Mouse (Mus musculus): ENCODE results near the gene Rnf130.

The Rnf130 gene

DNA sequence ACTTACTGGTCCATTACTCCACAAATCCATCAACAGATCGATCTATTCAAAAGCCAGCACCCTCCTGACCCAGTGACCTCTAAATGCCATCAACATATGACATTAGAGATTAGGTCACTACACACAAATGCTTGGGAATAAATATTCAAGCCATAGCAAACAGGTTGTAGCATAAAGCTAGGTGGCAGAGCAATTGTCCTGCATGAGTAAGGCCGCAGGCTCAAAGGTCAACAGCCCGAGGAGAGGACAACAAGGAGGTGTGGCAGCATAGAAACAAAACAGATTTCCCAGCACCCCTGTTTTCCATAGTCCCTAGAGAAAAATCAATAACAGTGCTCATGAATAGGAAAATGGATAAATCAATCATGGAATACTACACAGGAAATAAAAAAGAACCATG, 3.1 kb upstream of the Rnf130 start:
- no peak for DNase-seq (ENCODE audit: low read depth in 2 of 2, low spot score in 2 of 2)

DNA sequence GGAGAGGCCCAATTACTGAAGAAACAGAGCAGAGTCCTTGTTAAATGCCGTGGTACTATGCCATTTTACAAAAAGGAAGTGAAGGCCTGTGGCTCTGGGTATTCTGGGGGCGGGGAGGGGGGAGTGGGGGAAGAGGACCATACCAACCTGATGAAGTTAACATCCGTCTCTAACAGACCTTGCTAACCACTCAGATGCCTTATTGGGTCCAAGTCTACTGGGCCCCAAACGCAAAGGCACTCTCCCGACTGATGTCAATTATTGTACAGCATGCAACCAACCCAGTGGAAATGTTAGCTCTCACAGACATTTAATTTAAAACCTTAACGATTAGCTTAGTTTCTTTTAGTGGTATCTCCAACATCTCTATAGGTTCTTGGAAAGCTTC, 707 bp upstream of the Rnf130 start:
- DNase-seq (ENCODE audit: low read depth in 2 of 2, low spot score in 2 of 2), result peak in 1 of 2 experiments; percentile 4

DNA sequence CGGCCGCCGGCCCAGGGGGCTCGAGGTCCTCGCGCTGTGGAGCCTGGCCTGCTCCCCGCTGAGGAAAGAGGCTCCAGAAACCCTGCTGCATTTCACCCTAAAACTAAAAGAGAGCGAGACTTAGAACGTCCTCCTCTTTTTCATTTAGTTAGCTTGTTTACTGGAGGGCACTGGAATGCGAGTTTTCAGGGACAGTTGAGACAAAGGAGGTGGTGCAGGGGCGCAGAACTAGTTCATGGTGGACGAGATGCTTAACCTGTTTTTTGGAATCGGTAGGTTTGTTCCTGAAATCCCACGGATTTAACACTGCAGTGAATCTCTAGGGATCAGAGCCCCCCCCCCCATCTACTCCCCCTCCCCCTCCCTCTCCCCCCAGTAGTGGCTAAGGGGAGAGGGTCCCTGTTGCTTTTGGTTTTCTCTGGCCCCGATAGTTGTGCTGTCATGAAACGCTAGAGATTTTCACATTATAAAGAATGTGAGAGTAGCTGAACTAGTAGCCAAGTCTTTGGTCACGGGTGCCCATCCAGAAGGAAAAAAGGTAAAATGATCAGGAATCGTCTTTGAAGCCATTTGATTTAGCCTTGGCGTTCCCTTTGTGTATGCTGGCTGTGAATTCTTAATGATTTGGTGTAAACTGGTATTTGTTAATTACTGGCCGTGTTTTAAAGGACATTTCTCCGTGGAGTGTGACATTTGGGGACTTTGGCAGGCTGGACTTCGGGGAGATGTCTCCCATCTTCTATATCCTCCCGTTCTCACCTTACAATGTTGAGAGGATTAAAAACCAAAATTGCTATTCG, 775 bp downstream of the Rnf130 start:
- DNase-seq (ENCODE audit: low read depth in 2 of 2, low spot score in 2 of 2), result no peak

DNA sequence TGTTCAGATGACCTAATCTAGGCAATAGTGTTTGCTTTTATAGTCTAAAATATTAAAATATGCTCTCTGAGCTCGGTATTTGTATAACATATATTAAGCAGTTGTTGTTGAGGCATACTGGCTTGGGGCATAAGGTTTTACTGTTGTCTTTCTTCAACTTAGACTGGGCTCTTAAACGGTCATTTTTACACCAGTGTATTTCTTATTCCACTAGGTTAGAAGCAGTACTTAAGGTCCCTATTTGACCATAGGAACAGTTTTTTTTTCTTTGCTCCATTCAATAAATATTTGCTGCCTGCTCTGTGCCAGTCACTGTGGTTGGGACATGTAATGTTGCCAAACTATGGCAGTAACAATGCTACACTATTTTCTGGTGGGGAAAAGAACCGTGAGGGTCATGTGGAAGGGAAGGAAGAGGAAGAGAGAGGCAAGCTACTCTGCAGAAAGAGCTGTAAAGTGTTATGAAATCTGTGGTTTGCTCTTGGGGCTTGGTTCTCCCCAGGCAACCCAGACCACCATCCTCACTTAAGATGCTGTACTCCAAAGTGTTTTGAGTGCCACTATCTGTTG, 1.5 kb downstream of the Rnf130 start:
- DNase-seq (ENCODE audit: low read depth in 2 of 2, low spot score in 2 of 2), result no peak

DNA sequence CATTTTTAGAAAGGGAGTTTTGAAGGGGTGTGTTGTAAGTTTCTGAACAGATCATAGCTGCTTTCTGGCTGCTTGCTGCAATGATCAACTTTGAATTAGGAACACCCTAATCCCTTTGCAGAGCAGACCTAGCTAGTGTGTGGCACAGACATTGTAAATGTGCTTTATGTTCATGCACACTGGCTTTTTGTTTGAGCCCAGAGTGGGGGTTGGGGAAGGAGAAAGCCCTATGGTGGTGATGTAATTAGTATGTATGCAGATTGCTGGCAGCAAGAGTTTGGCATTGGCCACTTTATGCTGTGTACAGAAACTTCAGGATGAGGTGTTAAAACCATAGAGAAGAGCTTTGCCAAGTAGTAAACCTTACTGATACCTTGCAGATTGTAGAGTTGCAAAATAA, 3.3 kb downstream of the Rnf130 start:
- DNase-seq (ENCODE audit: low read depth in 2 of 2, low spot score in 2 of 2), result no peak

DNA sequence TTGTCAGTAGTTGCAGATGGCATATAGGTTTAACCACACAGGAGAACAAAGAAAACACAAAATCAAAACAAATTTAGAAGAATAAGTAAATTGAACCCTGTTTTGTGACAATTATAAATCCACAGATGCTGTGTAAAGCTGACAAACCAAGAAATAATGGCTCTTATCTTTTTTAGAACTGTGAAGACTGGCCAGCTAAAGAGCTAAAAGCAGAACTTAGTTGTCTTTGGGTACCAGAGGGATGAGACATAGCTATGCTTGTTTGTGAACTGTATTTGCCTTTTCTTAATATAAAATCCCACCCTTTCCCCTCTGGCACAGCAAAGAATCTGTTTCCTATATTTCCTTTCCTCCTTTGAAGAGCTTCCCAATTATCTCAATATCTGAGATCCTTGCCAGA, 9.0 kb downstream of the Rnf130 start:
- no peak for DNase-seq (ENCODE audit: low read depth in 2 of 2, low spot score in 2 of 2)

DNA sequence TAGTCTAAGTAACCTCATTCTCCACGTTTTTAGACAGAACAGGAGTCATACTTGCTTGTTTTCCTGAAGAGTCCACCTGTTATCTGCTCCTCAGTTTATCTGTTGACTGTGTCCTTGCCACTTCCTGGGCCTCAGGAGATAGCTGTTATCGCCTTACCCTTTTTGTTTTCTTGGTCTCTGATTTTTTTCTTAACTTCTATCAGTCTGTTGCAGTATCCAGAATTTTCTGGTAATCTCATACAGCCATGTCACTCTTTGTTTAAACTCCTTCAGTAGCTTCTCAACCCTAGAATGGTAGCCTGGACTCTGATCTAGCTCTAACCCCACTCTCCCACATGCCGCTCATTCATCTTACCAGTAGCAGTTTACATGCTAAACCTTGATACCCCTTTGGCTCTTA, 10.6 kb downstream of the Rnf130 start:
- no peak for DNase-seq (ENCODE audit: low read depth in 2 of 2, low spot score in 2 of 2)

DNA sequence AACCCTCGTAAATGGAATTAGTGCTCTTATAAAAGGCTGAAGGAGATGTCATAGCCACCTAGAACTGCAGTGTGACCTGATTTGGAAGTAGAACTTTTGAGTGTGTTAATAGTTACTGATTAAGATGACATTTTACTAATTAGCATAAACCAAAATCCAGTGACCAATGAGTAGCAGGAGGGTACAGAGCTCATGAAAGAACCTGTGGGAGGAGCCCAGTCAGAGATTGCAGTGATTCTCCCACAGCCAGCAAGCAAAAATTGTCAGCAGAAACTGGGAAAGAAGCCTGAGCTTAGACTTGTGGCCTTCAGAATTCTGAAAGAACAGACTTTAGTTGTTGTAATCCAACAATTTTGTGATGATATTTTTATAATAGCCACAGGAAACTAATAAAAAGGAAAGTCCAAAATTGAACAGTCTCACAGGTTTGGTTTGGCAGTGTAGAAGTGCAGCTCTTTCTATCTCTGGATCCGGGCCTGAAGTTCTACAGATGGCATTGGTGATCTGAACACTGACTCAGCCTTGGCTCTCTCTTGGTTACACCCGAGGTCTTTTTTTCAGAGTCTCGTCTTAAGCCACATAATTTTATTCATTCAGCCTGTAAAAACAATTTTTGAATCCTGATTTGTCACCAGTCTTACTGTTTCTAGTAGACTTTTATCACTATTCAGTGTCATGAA, 11.8 kb downstream of the Rnf130 start:
- DNase-seq (ENCODE audit: low read depth in 2 of 2, low spot score in 2 of 2), result no peak

DNA sequence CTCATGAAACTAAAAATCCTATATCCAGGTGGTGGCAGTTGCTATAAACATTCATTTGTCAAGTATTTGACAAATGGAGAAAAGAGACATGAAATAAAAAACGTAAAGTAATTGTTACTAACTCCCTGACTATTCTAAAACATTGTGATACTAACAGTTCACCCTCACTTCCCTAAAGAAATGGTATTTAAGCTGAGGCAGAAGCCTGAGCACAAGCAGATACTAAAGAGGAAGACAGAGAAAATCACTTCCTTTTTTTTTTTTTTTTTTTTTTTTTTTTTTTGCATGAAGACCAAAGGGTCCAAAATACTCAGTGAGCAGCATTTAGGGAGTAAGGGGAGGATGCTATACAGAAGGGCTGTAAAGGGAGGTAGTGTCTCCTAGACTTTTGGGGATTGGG, 13.6 kb downstream of the Rnf130 start:
- no peak for DNase-seq (ENCODE audit: low read depth in 2 of 2, low spot score in 2 of 2)

DNA sequence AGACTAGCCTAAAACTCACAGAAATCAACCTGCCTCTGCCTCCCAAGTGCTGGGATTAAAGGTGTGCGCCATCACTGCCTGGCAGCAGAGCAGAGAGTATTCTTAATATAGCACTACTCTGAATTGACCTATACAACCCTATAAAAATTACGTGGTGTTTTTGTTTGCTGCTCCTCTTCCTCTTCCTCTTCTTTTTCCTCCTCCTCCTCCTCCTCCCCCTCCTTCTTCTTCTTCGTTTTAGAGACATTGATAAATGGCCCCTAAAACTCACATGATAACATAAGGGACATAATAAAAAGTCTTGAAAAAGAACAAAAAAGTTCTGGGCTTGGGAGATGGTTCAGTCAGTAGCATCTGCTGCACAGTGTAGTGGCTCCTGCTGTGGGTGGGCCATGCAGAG, 16.0 kb downstream of the Rnf130 start:
- no peak for DNase-seq (ENCODE audit: low read depth in 2 of 2, low spot score in 2 of 2)

DNA sequence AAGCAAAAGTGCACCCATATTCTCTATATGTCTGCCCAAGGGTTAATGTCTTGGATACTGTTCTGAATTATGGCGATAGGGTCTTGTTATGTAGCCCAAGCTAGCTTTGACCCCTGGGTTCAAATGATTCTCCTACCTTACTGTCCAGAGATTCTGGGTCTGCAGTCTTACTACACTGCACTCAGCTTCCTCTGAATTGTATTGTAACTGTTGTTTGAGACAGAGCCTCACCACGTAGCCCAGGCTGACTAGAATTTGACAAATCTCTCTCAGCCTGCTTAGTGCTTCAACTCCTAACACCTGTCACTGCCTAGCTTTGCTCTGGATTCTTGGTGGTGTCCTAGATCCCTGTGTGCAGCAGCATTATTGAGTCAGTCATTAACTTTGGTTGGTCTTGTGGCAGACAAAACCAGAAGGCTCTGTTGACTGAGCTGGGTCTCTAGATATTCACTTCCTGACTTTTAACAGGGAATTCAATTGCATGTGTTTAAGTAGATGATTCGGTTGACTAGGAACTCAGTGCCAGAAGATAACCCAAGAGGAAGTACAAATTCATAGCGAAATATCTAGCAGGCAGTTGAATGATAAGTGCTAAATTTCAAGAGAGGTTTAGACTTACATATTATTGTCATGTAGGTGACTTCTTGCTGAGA, 17.3 kb downstream of the Rnf130 start:
- no peak for DNase-seq (ENCODE audit: low read depth in 2 of 2, low spot score in 2 of 2)

DNA sequence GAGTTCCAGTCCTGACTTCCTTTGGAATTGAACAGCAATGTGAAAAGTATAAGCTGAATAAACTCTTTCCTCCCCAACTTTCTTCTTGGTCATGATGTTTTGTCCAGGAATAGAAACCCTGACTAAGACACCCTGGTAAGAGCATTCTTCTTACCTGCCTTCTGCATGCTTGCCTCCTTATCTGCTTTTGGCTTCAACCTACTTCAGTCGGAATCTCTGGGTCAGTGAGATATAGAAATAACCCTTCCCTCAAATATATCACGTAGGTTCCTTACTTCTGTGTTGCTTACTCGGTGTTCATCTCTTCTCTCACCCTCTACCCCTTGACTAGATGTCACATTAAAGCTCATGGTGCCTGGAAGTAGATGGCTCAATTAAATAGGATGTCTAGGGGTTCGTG, 19.3 kb downstream of the Rnf130 start:
- no peak for DNase-seq (ENCODE audit: low read depth in 2 of 2, low spot score in 2 of 2)

DNA sequence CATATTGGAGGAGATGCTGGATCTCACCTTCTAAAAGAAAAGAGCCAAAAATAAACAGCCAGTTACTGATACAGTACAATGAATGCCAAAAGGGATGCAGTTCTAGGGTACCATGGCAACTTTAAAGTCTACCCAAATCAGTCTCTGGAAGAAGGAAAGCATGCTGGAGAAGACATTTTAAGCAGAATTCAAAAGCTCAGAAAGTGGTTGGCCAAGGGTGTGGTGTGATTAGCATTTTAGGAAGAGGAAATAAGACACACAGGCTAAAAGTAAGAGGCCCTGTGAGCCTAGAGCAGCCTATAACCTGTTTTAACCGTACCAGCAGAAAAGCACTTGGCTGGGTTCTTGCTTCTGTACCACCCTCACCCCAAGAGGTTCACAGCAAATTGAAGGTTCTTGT, 22.5 kb downstream of the Rnf130 start:
- DNase-seq (ENCODE audit: low read depth in 2 of 2, low spot score in 2 of 2), result no peak

DNA sequence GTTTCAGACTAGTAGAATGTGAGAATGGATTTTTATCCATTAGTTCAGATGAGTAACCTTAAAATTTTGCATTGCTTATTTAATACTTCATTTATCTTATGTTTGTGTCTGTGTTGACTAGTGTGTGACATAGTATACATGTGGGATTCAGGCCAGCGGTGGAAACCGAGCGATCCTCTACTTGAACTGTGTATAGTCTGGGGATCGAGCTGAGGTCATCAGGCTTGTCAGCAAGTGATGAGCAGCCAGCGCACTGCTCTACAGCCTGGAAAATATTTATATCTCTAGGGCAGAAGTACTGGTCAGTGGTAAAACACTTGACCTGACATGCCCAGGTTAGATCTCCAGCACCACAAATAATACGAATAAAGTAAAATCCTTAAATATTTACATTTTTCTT, 23.0 kb downstream of the Rnf130 start:
- DNase-seq (ENCODE audit: low read depth in 2 of 2, low spot score in 2 of 2), result no peak

DNA sequence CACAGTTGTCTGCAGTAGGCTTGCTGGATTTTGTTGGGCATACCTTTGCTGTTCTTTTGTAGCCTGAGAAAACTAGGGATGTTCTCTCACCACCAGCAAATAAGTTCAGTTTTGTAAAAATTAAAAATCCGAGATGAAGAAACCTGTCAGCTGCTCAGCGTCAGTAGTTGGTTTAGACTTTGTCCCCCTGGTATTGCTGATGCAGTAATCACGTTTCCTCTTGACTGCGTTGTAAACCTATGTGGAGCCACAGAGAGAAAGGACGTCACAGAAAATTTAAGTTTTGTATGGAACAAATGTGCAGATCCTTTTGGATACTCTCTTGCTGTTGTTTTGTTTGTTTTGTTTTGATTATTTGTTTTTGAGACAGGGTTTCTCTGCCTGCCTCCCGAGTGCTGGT, 25.2 kb downstream of the Rnf130 start:
- DNase-seq (ENCODE audit: low read depth in 2 of 2, low spot score in 2 of 2), result no peak

DNA sequence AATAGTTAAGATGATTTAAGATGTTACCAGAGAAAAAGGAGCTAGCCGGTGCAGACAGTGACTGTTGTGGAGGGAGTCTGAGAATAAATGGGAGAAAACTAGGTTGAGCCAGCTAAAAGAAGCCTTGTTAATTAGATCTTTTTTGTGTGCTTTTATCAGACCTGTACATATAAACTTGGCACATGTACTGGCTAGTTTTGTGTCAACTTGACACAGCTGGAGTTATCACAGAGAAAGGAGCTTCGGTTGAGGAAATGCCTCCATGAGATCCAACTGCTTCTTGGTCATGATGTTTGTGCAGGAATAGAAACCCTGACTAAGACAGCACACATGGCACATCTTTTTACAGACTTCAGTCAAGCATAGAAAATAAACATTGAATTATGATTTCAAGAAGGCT, 32.6 kb downstream of the Rnf130 start:
- DNase-seq (ENCODE audit: low read depth in 2 of 2, low spot score in 2 of 2), result no peak

DNA sequence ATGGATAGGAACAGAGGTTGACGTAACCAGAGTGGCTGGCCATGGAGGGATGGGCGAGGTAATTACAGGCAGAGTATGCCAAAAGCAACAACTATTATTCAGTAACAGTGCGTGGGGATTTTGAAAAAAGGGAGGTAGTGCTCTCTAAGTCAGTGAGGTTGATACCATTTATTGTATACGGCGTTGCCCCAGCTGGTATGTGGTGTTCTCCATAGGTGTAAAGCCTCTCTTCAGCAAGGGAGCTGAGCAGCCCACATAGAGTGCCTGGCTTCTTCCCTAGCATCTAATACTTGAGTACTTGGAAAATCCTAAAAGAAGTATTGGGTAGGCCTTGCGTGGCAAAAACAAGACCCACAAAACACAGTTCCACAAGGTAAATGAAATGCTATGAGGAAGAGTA, 33.1 kb downstream of the Rnf130 start:
- DNase-seq (ENCODE audit: low read depth in 2 of 2, low spot score in 2 of 2), result no peak

DNA sequence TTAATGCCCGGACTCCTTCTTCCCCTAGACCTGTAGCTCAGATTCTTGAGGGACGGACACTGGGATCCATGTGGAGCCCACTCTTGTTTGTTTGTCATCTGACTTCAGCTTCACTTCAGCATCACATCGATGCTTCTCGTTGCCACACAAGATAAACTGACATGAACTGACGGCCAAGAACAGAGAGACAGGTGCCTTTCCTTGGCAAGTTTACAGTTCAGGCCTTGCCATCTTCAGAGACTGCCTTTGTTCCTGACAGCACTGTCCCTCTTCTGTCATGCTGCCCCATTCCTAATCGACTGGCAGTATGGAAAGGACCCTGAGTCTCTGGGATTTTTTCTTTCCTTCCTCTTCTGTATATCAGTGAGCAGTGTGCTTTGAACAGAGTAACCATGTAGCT, 33.9 kb downstream of the Rnf130 start:
- no peak for DNase-seq (ENCODE audit: low read depth in 2 of 2, low spot score in 2 of 2)

DNA sequence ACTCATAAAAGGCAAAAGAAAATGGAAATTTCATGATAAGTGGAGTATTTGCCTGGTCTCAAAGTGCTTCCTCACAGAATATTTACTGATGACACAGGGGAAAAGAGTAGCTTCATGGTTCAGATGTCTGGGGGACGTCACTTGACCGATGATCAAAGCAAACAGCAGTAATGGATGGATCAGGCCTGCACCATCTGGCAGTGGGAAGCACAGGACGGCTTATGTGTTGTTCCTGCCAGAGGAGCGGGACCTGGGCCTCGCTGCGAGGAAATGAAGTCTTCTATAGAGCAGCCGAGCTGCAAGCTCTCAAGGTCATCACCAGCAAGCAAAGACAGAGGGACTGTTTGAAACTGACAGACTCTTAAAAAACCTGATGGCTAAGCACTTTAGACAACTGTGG, 37.0 kb downstream of the Rnf130 start:
- DNase-seq (ENCODE audit: low read depth in 2 of 2, low spot score in 2 of 2), result no peak

DNA sequence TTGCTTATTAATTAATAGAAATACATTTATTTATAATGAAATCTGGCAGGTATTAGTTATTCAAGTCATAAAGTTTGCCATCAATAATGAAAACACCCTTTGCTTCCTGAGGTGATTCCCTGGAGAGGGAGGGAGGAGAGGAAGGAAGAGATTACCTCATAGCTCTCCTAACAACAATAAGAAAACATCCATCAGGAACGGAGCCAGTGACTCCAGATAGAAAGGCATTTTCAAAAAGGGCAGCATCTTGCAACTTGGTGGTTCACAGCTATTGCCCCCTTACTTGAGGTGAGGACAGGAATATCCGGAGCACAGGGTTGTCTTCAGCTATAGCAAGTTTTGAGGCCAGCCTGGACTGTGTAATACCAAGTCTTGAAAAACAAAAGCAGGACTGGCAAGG, 40.9 kb downstream of the Rnf130 start:
- DNase-seq (ENCODE audit: low read depth in 2 of 2, low spot score in 2 of 2), result no peak

DNA sequence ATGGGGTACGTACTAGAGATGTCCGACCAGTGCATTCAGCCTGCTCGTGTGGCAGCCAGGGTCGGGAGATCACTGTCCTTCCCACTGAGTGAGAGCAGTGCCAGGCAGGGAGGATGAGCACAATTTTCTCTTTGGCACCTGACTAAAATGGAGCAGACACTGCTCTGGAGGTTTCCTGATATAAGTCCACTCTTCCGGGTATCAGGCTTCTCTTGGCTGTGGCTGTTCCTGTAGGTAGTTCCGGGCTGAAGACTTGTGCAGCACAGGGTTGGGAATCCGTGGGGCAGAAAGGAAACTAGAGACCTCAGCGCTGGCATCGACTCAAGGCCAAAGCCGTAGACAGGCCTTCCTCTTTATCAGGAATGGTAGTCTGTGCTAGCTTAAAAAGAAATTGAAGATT, 48.7 kb downstream of the Rnf130 start:
- no peak for DNase-seq (ENCODE audit: low read depth in 2 of 2, low spot score in 2 of 2)

DNA sequence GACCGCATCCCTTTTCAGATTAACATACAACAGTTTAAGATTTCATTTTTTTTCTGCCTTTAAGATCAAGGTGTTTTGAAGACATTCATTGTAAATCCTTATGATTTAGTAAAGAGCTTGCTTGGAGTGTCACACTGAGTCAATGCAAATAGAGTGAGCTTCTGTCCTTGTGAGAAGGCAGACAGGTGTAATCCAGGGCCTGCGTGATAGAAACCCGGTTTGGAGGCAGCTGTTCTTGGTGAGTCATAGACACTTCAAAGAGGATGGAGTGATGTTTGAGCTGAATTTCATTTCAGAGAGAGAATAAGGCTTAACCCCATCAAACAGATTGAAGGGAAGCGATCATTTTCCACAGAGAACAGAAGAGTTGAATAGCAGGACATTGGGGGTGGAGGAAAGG, 51.6 kb downstream of the Rnf130 start:
- no peak for DNase-seq (ENCODE audit: low read depth in 2 of 2, low spot score in 2 of 2)
